Mouse (Mus musculus): Measurements from ENCODE around the gene Amigo1. TPM values are rescaled to one million over a fixed set of nuclear protein-coding genes. Genes with fewer than 3 reads are reported as not detected.
A peak's percentile ranks its signal among the peaks of the same experiment; 100 is the strongest.

Gene Amigo1
- polyA plus RNA-seq, 1 experiment from 2014 or later = 14.4 TPM

DNA sequence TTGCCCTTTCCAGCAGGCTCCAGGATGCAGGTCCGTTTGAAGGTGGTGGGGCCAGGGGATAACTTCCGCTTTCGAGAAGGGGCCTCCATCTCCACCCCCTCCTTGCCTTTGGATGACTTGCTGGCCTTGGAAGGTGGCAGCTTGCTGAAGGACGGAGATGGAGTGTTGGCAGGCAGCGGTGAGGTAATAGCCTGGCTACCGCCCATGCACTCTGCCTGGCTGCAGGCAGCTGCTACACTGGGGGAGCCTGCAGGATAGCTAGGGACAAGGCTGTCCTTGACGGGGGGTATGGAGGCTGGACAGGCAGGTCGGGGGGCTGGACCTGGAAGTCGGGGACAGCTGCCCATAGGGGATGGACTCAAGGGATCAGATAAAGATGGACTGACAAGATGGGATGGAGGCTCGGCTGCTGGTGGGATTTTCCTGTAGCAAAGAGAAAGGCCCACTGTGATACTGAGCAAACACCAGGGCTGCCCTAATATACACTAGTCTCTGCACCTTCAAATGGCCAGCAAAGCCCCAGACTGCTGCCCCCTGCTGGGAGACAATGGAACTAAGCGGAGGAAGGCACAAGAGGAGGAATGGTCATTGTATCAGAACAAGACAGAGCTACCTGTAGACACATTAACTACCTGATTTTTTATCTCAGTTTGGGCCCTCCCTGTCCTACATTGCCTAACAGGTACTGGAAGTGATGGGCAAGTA, 17.6 kb downstream of the Amigo1 start:
- WGBS = 77% methylated on average over 11 of the region's 11 CpGs
- peaks cover 30% of the 10 kb centered on the region for H3K4me1 ChIP-seq

DNA sequence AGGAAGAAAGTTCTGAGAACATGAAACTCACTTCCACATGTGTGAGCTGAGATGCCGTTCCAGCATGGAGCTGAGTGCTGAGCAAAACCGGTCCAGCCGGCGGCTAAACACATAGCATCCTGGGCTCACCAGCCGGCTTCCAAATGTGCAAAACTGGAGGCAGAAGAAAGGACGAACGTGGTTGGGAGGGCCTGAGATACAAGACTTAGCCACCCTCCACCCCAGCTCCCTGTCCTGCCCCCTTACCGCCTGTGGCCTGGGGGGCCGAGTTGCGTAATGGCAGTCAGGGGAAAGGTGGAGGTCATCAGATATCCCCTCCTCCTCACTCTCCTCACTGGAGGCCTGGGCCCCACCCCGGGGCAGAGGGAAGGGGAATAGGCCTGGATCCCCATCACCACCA, 18.3 kb downstream of the Amigo1 start:
- ATAC-seq (replicated peaks) = no peak

More for the DNA sequence above, 17.6 kb downstream of the Amigo1 start:
- no peaks in the 10 kb centered on the region for H3K27me3 ChIP-seq (replicated peaks)
- no peak overlapping the region for H3K4me2 ChIP-seq
- H3K36me3 ChIP-seq (replicated peaks) = peaks cover 17% of the 10 kb centered on the region
- no peak overlapping the region for H3K9ac ChIP-seq
- no peak overlapping the region for H3K4me3 ChIP-seq
- ATAC-seq (replicated peaks) = no peak; the same call in 1 of the 2 replicates
- no peaks in the 10 kb centered on the region for H3K9me3 ChIP-seq
- no peak overlapping the region for H3K27ac ChIP-seq

DNA sequence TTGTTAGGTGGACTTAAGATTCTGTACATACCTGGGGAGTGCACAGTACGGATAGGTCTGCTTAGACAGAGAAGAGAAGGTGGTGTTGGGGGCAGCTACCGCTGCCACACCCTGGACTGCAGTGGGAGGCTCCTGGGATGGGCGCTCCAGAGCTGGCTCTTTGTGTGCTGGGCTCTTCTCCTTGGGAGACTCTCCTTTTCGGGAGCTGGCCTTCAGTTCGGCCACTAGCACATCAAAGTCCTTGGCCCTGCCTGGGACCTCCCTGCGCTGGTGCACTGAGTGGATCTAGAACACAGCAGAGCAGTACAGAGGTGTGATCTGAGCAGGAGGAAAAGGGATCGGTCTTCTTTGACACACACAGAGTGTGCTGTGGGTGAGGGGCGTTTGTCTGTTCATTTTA, 19.5 kb downstream of the Amigo1 start:
- no peak for ATAC-seq (replicated peaks)
- Histone ChIP-seq H3K4me3 (no peak overlapping the region), H3K27me3 (replicated peaks) (no peaks in the 10 kb centered on the region), H3K4me1 (peaks cover 28% of the 10 kb centered on the region), H3K9ac (no peak overlapping the region), H3K9me3 (no peaks in the 10 kb centered on the region), H3K4me2 (no peak overlapping the region), H3K36me3 (replicated peaks) (peaks cover 17% of the 10 kb centered on the region), H3K27ac (no peak overlapping the region)
- WGBS = 89% methylated on average over 8 of the region's 8 CpGs

More for the DNA sequence above, 18.3 kb downstream of the Amigo1 start:
- Histone ChIP-seq H3K27ac (no peak overlapping the region), H3K9ac (no peak overlapping the region), H3K9me3 (no peaks in the 10 kb centered on the region), H3K4me2 (no peak overlapping the region), H3K36me3 (replicated peaks) (peaks cover 17% of the 10 kb centered on the region), H3K27me3 (replicated peaks) (no peaks in the 10 kb centered on the region), H3K4me1 (peaks cover 37% of the 10 kb centered on the region), H3K4me3 (no peak overlapping the region)
- WGBS = 88% methylated on average over 11 of the region's 11 CpGs

DNA sequence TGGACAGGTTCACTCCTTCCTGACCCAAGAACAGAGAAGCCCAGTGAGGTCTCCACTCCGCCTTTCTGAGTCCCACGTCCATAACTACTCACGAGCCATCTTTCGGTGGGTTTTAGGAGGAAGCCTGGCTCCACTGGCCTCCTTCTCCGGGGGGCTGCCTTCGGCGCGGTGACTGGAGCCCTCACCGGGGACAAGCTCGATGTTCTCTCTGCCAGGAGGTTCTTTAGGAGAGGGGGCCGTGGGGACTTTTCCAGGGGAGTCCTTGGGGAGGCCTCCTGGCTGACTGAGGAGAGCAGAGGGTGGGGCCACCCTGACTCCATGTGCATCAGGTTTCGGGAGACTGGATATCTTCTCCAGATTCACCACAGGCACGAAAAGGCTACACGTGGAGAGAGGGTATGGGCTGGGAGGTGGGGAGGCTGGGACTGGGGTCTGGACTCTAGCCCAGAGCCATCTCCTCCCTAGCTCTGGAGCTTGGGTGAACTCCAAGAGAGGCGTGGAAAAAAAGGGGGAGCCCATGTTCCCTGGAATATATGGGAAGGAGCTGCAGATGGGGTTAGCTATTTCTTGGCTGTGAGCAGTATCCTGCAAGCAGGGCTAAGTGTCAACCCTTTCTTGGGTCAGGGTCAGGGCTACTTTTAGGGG, 20.7 kb downstream of the Amigo1 start:
- ATAC-seq (replicated peaks) = no peak
- H3K27ac ChIP-seq = no peak overlapping the region
- peaks cover 22% of the 10 kb centered on the region for H3K4me1 ChIP-seq
- H3K4me2 ChIP-seq = no peak overlapping the region
- no peak overlapping the region for H3K4me3 ChIP-seq
- H3K36me3 ChIP-seq (replicated peaks) = peaks cover 17% of the 10 kb centered on the region
- no peak overlapping the region for H3K9ac ChIP-seq
- WGBS = 92% methylated on average over 15 of the region's 15 CpGs
- H3K27me3 ChIP-seq (replicated peaks) = no peaks in the 10 kb centered on the region
- no peaks in the 10 kb centered on the region for H3K9me3 ChIP-seq

DNA sequence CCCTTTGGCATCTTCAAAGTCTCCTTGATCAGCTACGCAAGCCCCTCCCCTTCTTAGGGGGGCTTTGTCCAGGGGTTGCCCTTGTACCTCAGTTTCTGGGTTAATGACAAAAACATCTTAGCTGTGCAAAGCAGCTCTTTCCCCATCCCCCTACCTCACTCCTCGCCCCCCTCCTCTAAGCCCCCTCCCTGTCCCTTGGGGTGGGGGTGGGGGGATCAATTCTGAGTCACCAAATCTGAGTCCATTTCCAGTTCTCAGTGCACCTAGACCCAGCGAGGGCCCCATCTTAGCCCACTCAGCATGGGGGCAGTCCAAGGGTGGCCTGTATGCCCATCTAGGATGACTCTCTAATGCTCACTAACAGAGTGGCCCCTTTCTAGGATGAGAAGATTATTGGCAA, 22.9 kb downstream of the Amigo1 start:
- H3K36me3 ChIP-seq (replicated peaks) = peaks cover 17% of the 10 kb centered on the region
- H3K27ac ChIP-seq = no peak overlapping the region; the same call in 1 of the 2 replicates
- peak overlapping the region; percentile 65 for H3K9ac ChIP-seq
- no peaks in the 10 kb centered on the region for H3K27me3 ChIP-seq (replicated peaks)
- no peak for ATAC-seq (replicated peaks)
- 48% methylated on average over 3 of the region's 3 CpGs for WGBS
- peak overlapping the region; percentile 87 for H3K4me2 ChIP-seq
- H3K9me3 ChIP-seq = no peaks in the 10 kb centered on the region
- H3K4me1 ChIP-seq = peaks cover 23% of the 10 kb centered on the region
- peak overlapping the region; percentile 67 for H3K4me3 ChIP-seq

DNA sequence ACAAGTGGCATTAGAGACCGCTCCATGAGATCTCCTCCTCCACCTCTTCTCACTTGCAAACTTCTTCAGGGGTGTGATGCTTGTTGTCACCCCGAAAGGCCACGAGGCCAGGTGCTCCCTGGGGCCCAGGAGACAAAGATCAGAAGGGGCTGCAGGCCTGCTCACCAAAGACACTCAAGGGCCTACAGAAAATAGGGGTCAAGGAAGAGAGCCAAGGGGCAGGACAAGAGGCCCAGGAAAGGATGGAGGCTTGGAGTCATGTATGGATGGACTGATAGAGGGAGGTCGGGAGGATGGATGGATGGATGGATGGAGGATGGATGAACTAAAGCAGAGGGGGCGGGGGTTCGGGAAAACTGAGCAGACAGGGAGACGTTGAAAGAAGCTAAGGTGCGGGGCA, 23.4 kb downstream of the Amigo1 start:
- peak overlapping the region; percentile 67 for H3K4me3 ChIP-seq
- peaks cover 23% of the 10 kb centered on the region for H3K4me1 ChIP-seq
- H3K36me3 ChIP-seq (replicated peaks) = peaks cover 17% of the 10 kb centered on the region
- 3% methylated on average over 8 of the region's 8 CpGs for whole genome bisulfite sequencing
- H3K27ac ChIP-seq = peak overlapping the region; percentile 97
- no peaks in the 10 kb centered on the region for H3K9me3 ChIP-seq
- H3K9ac ChIP-seq = peak overlapping the region; percentile 65
- peak overlapping the region; percentile 87 for H3K4me2 ChIP-seq
- no peak for ATAC-seq (replicated peaks)
- no peaks in the 10 kb centered on the region for H3K27me3 ChIP-seq (replicated peaks)

DNA sequence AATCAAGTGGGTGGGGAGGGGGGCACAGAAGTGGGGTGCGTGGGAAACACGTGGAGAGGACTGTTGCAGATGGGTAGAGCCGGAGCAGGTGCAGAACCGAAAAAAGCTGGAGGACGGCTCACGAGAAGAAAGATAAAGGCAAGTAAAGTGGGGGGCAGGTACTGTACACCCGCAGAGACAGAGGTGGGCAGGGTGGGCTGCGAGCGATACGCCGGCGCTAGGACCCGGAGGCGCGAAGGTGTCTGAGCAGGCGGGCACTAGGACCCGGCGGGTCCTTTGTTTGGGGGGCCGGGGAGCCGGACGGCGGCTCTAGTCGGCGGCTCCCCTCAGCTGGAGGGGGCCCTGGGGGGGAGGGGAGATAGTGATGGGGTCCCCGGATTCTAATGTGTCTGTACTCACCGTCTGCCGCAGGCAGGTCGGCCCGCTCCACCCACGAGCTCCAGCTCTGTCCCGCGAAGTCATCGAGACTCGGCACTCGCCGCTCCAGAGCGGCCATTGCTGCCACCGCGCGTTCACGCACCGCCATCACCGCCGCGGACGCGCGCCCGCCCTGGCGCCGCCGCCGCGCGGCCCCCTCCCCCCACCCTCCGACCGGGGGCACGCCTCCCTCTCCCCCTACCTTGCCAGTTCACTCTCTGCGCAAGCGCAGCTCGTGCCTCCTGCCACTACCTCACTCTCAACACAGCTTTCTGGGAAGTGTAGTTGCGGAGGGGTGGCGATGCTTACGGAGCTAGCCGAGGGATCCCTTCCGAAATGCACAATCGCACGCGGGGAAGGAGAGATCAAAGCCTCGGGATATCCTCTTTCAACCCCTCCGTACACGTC, 24.0 kb downstream of the Amigo1 start:
- peak overlapping the region; percentile 67 for H3K4me3 ChIP-seq
- H3K9me3 ChIP-seq = no peaks in the 10 kb centered on the region
- peak overlapping the region; percentile 87 for H3K4me2 ChIP-seq
- peak overlapping the region; percentile 97 for H3K27ac ChIP-seq
- H3K27me3 ChIP-seq (replicated peaks) = no peaks in the 10 kb centered on the region
- peaks cover 16% of the 10 kb centered on the region for H3K36me3 ChIP-seq (replicated peaks)
- peak; percentile 96 for ATAC-seq (replicated peaks)
- WGBS = under 1% methylated on average over 72 of the region's 72 CpGs
- H3K4me1 ChIP-seq = peaks cover 23% of the 10 kb centered on the region
- peak overlapping the region; percentile 65 for H3K9ac ChIP-seq

DNA sequence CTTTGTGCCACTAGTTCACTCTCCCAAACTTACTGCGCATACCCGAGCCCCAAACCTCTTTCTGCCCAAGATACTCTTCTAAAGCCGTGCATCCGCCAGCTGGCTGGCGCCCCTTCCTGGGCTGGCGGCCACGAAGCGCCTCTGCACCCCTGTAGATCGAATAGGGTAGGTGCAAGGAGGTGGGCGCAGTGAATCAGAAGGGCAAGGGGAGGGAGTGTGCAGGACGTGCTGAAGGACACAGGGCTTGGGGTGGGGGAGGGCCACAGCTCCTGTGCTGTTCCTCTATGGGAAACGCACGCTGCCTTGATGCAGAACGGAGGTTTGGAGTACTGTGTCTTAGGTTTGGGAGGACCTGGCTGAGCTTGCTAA, 24.6 kb downstream of the Amigo1 start, which contains the start of gene Atxn7l2:
Gene Atxn7l2 (minus strand): TSS at position 164 of the 369 bp plus-strand sequence.
- Histone ChIP-seq H3K4me2 (peak within 1 kb of the TSS; percentile 87), H3K27ac (peak within 1 kb of the TSS; percentile 97)
- WGBS = 0% methylated on average over 14 of the region's 14 CpGs

DNA sequence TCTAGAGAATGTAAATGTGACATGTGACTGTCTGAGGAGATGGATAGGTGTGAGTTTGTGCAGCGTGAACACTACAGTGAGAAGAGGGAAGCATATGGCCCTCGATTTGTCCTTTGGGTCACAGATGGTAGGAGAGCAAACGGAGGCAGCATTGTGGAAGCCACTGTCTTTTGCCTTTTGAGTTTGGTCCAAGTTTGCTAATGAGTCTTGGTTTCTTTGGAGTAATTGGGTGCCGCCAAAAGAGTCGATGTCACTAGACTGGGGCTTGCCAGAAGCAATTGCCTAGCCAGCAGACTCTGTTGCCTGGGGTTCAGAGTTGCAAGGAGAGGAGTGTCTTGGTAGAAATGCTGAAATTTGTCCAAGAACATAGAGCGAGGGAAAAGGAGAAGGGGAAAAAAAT, 25.7 kb downstream of the Amigo1 start:
- no peaks in the 10 kb centered on the region for H3K27me3 ChIP-seq (replicated peaks)
- H3K27ac ChIP-seq = peak overlapping the region; percentile 97
- peak overlapping the region; percentile 59 for H3K4me2 ChIP-seq
- no peaks in the 10 kb centered on the region for H3K9me3 ChIP-seq
- 68% methylated on average over 6 of the region's 6 CpGs for WGBS
- peak overlapping the region; percentile 60; the same call in 1 of the 2 replicates for H3K9ac ChIP-seq
- no peak for ATAC-seq (replicated peaks)
- H3K4me3 ChIP-seq = peak overlapping the region; percentile 67
- 0 out of 2 replicates have a peak, but pooled peaks cover 4% of the 10 kb centered on the region for H3K36me3 ChIP-seq (replicated peaks)
- H3K4me1 ChIP-seq = peaks cover 23% of the 10 kb centered on the region

More for the DNA sequence above, 24.6 kb downstream of the Amigo1 start, which contains the start of gene Atxn7l2:
- peak within 1 kb of the TSS; percentile 65 for H3K9ac ChIP-seq
- peak; percentile 92 for ATAC-seq (replicated peaks)
- H3K27me3 ChIP-seq (replicated peaks) = no peaks in the 10 kb centered on the region
- peak within 1 kb of the TSS; percentile 67 for H3K4me3 ChIP-seq
- peaks cover 10% of the 10 kb centered on the region for H3K36me3 ChIP-seq (replicated peaks)
- peaks cover 23% of the 10 kb centered on the region for H3K4me1 ChIP-seq
- H3K9me3 ChIP-seq = no peaks in the 10 kb centered on the region

DNA sequence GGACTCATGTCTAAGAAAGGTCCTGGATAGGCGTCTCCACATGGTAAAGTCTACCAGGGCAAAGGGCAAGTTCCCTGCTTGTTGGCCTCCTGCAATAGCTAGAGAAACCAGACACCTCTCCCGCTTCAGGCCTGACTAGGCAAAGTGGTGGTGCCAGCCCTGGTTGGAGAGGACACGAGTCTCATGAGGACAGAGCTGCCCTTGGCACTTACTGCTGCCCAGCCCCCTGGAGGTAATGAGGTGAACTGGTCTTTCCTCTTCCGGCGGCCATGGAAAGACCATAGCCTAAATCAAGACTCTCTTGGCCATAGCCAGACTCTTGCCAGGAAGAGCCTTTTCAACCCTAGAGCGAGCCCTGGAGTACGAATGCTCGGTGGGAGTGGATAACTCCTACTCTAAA, 26.3 kb downstream of the Amigo1 start:
- 87% methylated on average over 8 of the region's 8 CpGs for WGBS
- H3K27ac ChIP-seq = no peak overlapping the region

DNA sequence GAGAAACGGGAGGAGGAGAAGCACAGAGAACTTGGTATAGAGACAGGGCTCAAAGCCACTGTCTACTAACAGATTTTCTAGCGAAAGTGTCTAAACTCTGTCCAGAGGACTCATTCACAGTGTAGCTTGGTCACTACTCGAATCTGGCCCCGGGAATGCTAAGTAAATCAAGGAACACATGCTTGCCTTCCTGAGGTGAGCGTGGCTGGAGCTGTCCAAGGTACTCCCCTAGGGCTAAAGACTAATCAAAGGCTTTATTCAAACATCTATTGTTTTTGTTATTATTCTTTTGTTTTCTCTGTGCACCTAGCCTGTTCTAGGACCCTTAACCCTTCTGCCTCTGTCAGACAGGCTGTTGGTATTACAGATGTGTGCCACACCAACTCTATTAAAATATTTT, 28.6 kb downstream of the Amigo1 start:
- Histone ChIP-seq H3K9me3 (no peaks in the 10 kb centered on the region), H3K9ac (no peak overlapping the region), H3K36me3 (replicated peaks) (no peaks in the 10 kb centered on the region), H3K4me3 (no peak overlapping the region), H3K4me2 (no peak overlapping the region), H3K27me3 (replicated peaks) (no peaks in the 10 kb centered on the region), H3K27ac (no peak overlapping the region), H3K4me1 (peaks cover 6% of the 10 kb centered on the region)
- WGBS = 23% methylated on average over 5 of the region's 5 CpGs
- no peak for ATAC-seq (replicated peaks)

More for the DNA sequence above, 26.3 kb downstream of the Amigo1 start:
- Histone ChIP-seq H3K4me2 (no peak overlapping the region), H3K4me1 (peaks cover 23% of the 10 kb centered on the region), H3K36me3 (replicated peaks) (no peaks in the 10 kb centered on the region), H3K27me3 (replicated peaks) (no peaks in the 10 kb centered on the region), H3K4me3 (no peak overlapping the region), H3K9ac (no peak overlapping the region), H3K9me3 (no peaks in the 10 kb centered on the region)
- ATAC-seq (replicated peaks) = no peak

DNA sequence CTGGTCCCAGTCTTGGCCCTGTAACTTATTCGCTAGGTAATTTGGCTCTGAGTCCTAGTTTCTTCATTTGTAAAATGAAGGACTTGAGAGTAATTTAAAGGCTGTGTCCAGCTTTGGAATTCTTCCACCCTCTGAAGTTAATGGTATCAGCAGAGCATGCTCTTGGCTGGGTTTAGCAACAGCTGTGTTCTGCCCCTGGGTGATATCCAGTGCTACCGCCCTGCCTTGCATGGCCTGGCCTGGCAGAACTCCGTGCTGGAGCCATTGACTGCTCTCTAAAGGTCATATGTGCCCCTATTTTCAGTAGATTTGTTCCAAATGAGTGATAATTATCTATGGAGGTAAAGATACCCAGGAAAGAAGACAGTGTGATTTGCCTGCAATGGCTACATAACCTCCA, 34.5 kb downstream of the Amigo1 start:
- ATAC-seq (replicated peaks) = no peak
- H3K27ac ChIP-seq = no peak overlapping the region
- H3K27me3 ChIP-seq (replicated peaks) = peaks cover 21% of the 10 kb centered on the region
- WGBS = 80% methylated on average over 3 of the region's 3 CpGs
- H3K36me3 ChIP-seq (replicated peaks) = no peaks in the 10 kb centered on the region
- no peaks in the 10 kb centered on the region for H3K4me1 ChIP-seq
- H3K4me2 ChIP-seq = no peak overlapping the region
- no peak overlapping the region for H3K9ac ChIP-seq
- no peaks in the 10 kb centered on the region for H3K9me3 ChIP-seq
- no peak overlapping the region for H3K4me3 ChIP-seq

Data from midbrain, embryonic 15.5 days (tissue).